Mouse (Mus musculus): Measurements from ENCODE around the gene Luc7l2. TPM values are rescaled to one million over a fixed set of nuclear protein-coding genes. Genes with fewer than 3 reads are reported as not detected.

The Luc7l2 gene
- polyA plus RNA-seq, 1 experiment from 2014 or later: 52.6 TPM

GRCm38 (mm10) chr6:38634461-38634860, 83.3 kb downstream of the Luc7l2 start:
- no peaks in the 10 kb centered on the region for H3K9me3 ChIP-seq (ENCODE audit: control insufficient read depth, low read length)
- H3K4me2 ChIP-seq (replicated peaks; ENCODE audit: low read depth, low read length): no peak overlapping the region
- H3K27ac ChIP-seq (ENCODE audit: low read depth, low read length): no peak overlapping the region
- H3K27me3 ChIP-seq (ENCODE audit: control insufficient read depth, insufficient read depth, low read length): peaks cover 43% of the 10 kb centered on the region
- WGBS: 79% methylated on average over 8 of the region's 8 CpGs
- 0 out of 2 replicates have a peak, but pooled peaks cover 4% of the 10 kb centered on the region for H3K4me1 ChIP-seq (replicated peaks; ENCODE audit: control insufficient read depth, insufficient read depth, low read length)
- H3K36me3 ChIP-seq (ENCODE audit: control insufficient read depth, insufficient read depth, low read length): no peaks in the 10 kb centered on the region
- H3K4me3 ChIP-seq (ENCODE audit: low read depth, low read length): no peak overlapping the region
- no peak overlapping the region for H3K9ac ChIP-seq (ENCODE audit: low read depth, low read length)
- DNase-seq (ENCODE audit: low spot score) (no peak), ATAC-seq (ENCODE audit: low FRiP score) (no peak)

- Histone ChIP-seq H3K27ac (ENCODE audit: low read depth, low read length) (no peak overlapping the region), H3K4me3 (ENCODE audit: low read depth, low read length) (peak overlapping the region; percentile 49), H3K9me3 (ENCODE audit: control insufficient read depth, low read length) (no peaks in the 10 kb centered on the region), H3K4me2 (replicated peaks; ENCODE audit: low read depth, low read length) (peak overlapping the region; percentile 98), H3K9ac (ENCODE audit: low read depth, low read length) (peak overlapping the region; percentile 31; the same call in 1 of the 2 replicates), H3K27me3 (ENCODE audit: control insufficient read depth, insufficient read depth, low read length) (peaks cover 44% of the 10 kb centered on the region), H3K36me3 (ENCODE audit: control insufficient read depth, insufficient read depth, low read length) (no peaks in the 10 kb centered on the region), H3K4me1 (replicated peaks; ENCODE audit: control insufficient read depth, insufficient read depth, low read length) (0 out of 2 replicates have a peak, but pooled peaks cover 4% of the 10 kb centered on the region)
- 2% methylated on average over 54 of the region's 72 CpGs for WGBS
- DNase-seq (ENCODE audit: low spot score) (peak; percentile 63), ATAC-seq (ENCODE audit: low FRiP score) (peak; percentile 63)
These were observed 85.1 kb downstream of the Luc7l2 start for GRCm38 (mm10) chr6:38635941-38636851.

GRCm38 (mm10) chr6:38636852-38637618, 85.9 kb downstream of the Luc7l2 start, which contains the start of gene Klrg2:
Gene Klrg2 (minus strand): TSS chr6:38637242.
- WGBS: 3% methylated on average over 60 of the region's 60 CpGs
- Histone ChIP-seq H3K27me3 (ENCODE audit: control insufficient read depth, insufficient read depth, low read length) (peaks cover 44% of the 10 kb centered on the region), H3K4me3 (ENCODE audit: low read depth, low read length) (peak within 1 kb of the TSS; percentile 49), H3K9ac (ENCODE audit: low read depth, low read length) (peak within 1 kb of the TSS; percentile 31; the same call in 1 of the 2 replicates), H3K36me3 (ENCODE audit: control insufficient read depth, insufficient read depth, low read length) (no peaks in the 10 kb centered on the region), H3K4me1 (replicated peaks; ENCODE audit: control insufficient read depth, insufficient read depth, low read length) (0 out of 2 replicates have a peak, but pooled peaks cover 4% of the 10 kb centered on the region), H3K27ac (ENCODE audit: low read depth, low read length) (no peak within 1 kb of the TSS), H3K9me3 (ENCODE audit: control insufficient read depth, low read length) (no peaks in the 10 kb centered on the region), H3K4me2 (replicated peaks; ENCODE audit: low read depth, low read length) (peak within 1 kb of the TSS; percentile 98)
- ATAC-seq (ENCODE audit: low FRiP score): peak; percentile 78
- DNase-seq (ENCODE audit: low spot score): no peak

- no peak overlapping the region for H3K4me3 ChIP-seq (ENCODE audit: low read depth, low read length)
These were observed 89.3 kb downstream of the Luc7l2 start for GRCm38 (mm10) chr6:38640401-38640800.

GRCm38 (mm10) chr6:38641228-38641627, 90.1 kb downstream of the Luc7l2 start:
- 68% methylated on average over 5 of the region's 5 CpGs for WGBS
- no peaks in the 10 kb centered on the region for H3K9me3 ChIP-seq (ENCODE audit: control insufficient read depth, low read length)
- H3K27me3 ChIP-seq (ENCODE audit: control insufficient read depth, insufficient read depth, low read length): peaks cover 23% of the 10 kb centered on the region
- H3K4me2 ChIP-seq (replicated peaks; ENCODE audit: low read depth, low read length): no peak overlapping the region
- ATAC-seq (ENCODE audit: low FRiP score) (no peak), DNase-seq (ENCODE audit: low spot score) (no peak)
- H3K36me3 ChIP-seq (ENCODE audit: control insufficient read depth, insufficient read depth, low read length): no peaks in the 10 kb centered on the region
- H3K4me3 ChIP-seq (ENCODE audit: low read depth, low read length): no peak overlapping the region
- no peak overlapping the region for H3K27ac ChIP-seq (ENCODE audit: low read depth, low read length)
- 0 out of 2 replicates have a peak, but pooled peaks cover 2% of the 10 kb centered on the region for H3K4me1 ChIP-seq (replicated peaks; ENCODE audit: control insufficient read depth, insufficient read depth, low read length)
- H3K9ac ChIP-seq (ENCODE audit: low read depth, low read length): no peak overlapping the region

More at GRCm38 (mm10) chr6:38640401-38640800, 89.3 kb downstream of the Luc7l2 start:
- peaks cover 32% of the 10 kb centered on the region for H3K27me3 ChIP-seq (ENCODE audit: control insufficient read depth, insufficient read depth, low read length)
- H3K9me3 ChIP-seq (ENCODE audit: control insufficient read depth, low read length): no peaks in the 10 kb centered on the region
- H3K4me1 ChIP-seq (replicated peaks; ENCODE audit: control insufficient read depth, insufficient read depth, low read length): 0 out of 2 replicates have a peak, but pooled peaks cover 4% of the 10 kb centered on the region
- no peak overlapping the region for H3K4me2 ChIP-seq (replicated peaks; ENCODE audit: low read depth, low read length)
- H3K9ac ChIP-seq (ENCODE audit: low read depth, low read length): no peak overlapping the region
- no peaks in the 10 kb centered on the region for H3K36me3 ChIP-seq (ENCODE audit: control insufficient read depth, insufficient read depth, low read length)
- DNase-seq (ENCODE audit: low spot score) (no peak), ATAC-seq (ENCODE audit: low FRiP score) (no peak)
- H3K27ac ChIP-seq (ENCODE audit: low read depth, low read length): no peak overlapping the region
- 83% methylated on average over 11 of the region's 11 CpGs for WGBS

- 56% methylated on average over 5 of the region's 5 CpGs for WGBS
- no peak for DNase-seq (ENCODE audit: low spot score)
- H3K4me1 ChIP-seq (replicated peaks; ENCODE audit: control insufficient read depth, insufficient read depth, low read length): no peaks in the 10 kb centered on the region
- H3K27ac ChIP-seq (ENCODE audit: low read depth, low read length): no peak overlapping the region
- no peaks in the 10 kb centered on the region for H3K9me3 ChIP-seq (ENCODE audit: control insufficient read depth, low read length)
- no peak overlapping the region for H3K4me2 ChIP-seq (replicated peaks; ENCODE audit: low read depth, low read length)
- no peaks in the 10 kb centered on the region for H3K36me3 ChIP-seq (ENCODE audit: control insufficient read depth, insufficient read depth, low read length)
- no peak for ATAC-seq (ENCODE audit: low FRiP score)
- no peak overlapping the region for H3K9ac ChIP-seq (ENCODE audit: low read depth, low read length)
- H3K27me3 ChIP-seq (ENCODE audit: control insufficient read depth, insufficient read depth, low read length): peaks cover 19% of the 10 kb centered on the region
- no peak overlapping the region for H3K4me3 ChIP-seq (ENCODE audit: low read depth, low read length)
These were observed 90.5 kb downstream of the Luc7l2 start for GRCm38 (mm10) chr6:38641645-38642044.

GRCm38 (mm10) chr6:38642593-38642992, 91.5 kb downstream of the Luc7l2 start:
- Histone ChIP-seq H3K27ac (ENCODE audit: low read depth, low read length) (no peak overlapping the region), H3K9ac (ENCODE audit: low read depth, low read length) (no peak overlapping the region), H3K4me3 (ENCODE audit: low read depth, low read length) (no peak overlapping the region), H3K36me3 (ENCODE audit: control insufficient read depth, insufficient read depth, low read length) (no peaks in the 10 kb centered on the region), H3K27me3 (ENCODE audit: control insufficient read depth, insufficient read depth, low read length) (peaks cover 11% of the 10 kb centered on the region), H3K4me1 (replicated peaks; ENCODE audit: control insufficient read depth, insufficient read depth, low read length) (no peaks in the 10 kb centered on the region), H3K4me2 (replicated peaks; ENCODE audit: low read depth, low read length) (no peak overlapping the region), H3K9me3 (ENCODE audit: control insufficient read depth, low read length) (no peaks in the 10 kb centered on the region)
- ATAC-seq (ENCODE audit: low FRiP score): no peak
- DNase-seq (ENCODE audit: low spot score): no peak
- WGBS: 75% methylated on average over 5 of the region's 5 CpGs

- H3K9ac ChIP-seq (ENCODE audit: low read depth, low read length): no peak overlapping the region
- H3K4me2 ChIP-seq (replicated peaks; ENCODE audit: low read depth, low read length): no peak overlapping the region
- no peak overlapping the region for H3K4me3 ChIP-seq (ENCODE audit: low read depth, low read length)
- no peaks in the 10 kb centered on the region for H3K9me3 ChIP-seq (ENCODE audit: control insufficient read depth, low read length)
- ATAC-seq (ENCODE audit: low FRiP score) (no peak), DNase-seq (ENCODE audit: low spot score) (no peak)
- H3K4me1 ChIP-seq (replicated peaks; ENCODE audit: control insufficient read depth, insufficient read depth, low read length): no peaks in the 10 kb centered on the region
- no peaks in the 10 kb centered on the region for H3K36me3 ChIP-seq (ENCODE audit: control insufficient read depth, insufficient read depth, low read length)
- H3K27ac ChIP-seq (ENCODE audit: low read depth, low read length): no peak overlapping the region
- H3K27me3 ChIP-seq (ENCODE audit: control insufficient read depth, insufficient read depth, low read length): peaks cover 8% of the 10 kb centered on the region; the same call in 1 of the 2 replicates
- WGBS: 68% methylated on average over 3 of the region's 3 CpGs
These were observed 91.9 kb downstream of the Luc7l2 start for GRCm38 (mm10) chr6:38643039-38643438.

Data from hindbrain, embryonic 11.5 days (tissue).